Mouse (Mus musculus): ENCODE measurements at regions not wholly inside any gene's neighbourhood (a gene's known extent, or its start where the extent isn't known, plus 50 kb on each side); places are given as distances from the start of the nearest gene placed in this dataset.

- no peak for DNase-seq (ENCODE audit: low read depth, low spot score)
- 71% methylated on average over 1 of the region's 1 CpGs for WGBS
Measured at GRCm38 (mm10) chr6:17216442-17216841, 64.5 kb upstream of the Cav2 start.

DNA sequence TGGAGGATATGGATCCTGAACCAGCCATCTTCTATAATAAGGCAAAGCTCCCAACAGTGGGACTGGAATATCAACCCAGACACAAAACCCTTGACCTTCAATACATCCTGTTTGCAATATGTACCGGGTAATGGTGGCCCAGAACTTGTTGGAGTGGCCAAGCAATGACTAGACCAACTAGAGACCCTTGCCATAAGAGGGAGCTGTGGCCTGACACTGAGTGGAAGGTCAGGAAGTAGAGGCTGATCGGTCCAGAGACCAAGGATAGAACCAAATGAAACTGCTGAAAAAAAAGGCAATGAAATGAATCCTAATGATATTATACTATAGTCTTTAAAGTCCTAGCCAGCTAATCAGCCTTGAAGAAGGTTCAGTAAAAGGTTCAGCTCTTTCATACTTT, 57.2 kb upstream of the Cav2 start:
- WGBS: 71% methylated on average over 2 of the region's 2 CpGs
- DNase-seq (ENCODE audit: low read depth, low spot score): no peak

- WGBS: 41% methylated on average over 5 of the region's 5 CpGs
Measured at GRCm38 (mm10) chr6:17224852-17225251, 56.1 kb upstream of the Cav2 start.

GRCm38 (mm10) chr6:17226483-17226882, 54.5 kb upstream of the Cav2 start:
- WGBS: 83% methylated on average over 6 of the region's 6 CpGs
- no peak for DNase-seq (ENCODE audit: low read depth, low spot score)

More at GRCm38 (mm10) chr6:17224852-17225251, 56.1 kb upstream of the Cav2 start:
- DNase-seq (ENCODE audit: low read depth, low spot score): no peak

All from large intestine, adult 2 months (tissue).